Mouse (Mus musculus) CH12.LX (cell line): ENCODE measurements around the gene Srsf7.

Experiments
- ELF1 ChIP-seq: IDR thresholded peaks from 2 replicates; pipeline ENCODE4 v1.6.1; 2014; ENCODE audit warnings: low read depth, mild to moderate bottlenecking, inconsistent platforms, low read length, improper control_type of control experiment
- EP300 ChIP-seq: IDR thresholded peaks from 2 replicates; pipeline ENCODE4 v1.6.1; 2011; ENCODE audit warnings: low read length, improper control_type of control experiment
- MAX ChIP-seq: IDR thresholded peaks from 2 replicates; pipeline ENCODE4 v1.6.1; 2011; ENCODE audit warnings: low read length, improper control_type of control experiment
- MEF2A ChIP-seq: IDR thresholded peaks from 2 replicates; pipeline ENCODE4 v1.6.1; 2014; ENCODE audit warnings: low read depth, mild to moderate bottlenecking, inconsistent platforms, low read length, improper control_type of control experiment, borderline replicate concordance
- POLR2A ChIP-seq: IDR thresholded peaks from 2 replicates; pipeline ENCODE4 v1.6.1; 2011; ENCODE audit warnings: low read depth, mild to moderate bottlenecking, improper control_type of control experiment, low read length
- RCOR1 ChIP-seq: conservative IDR thresholded peaks from 2 replicates; pipeline ENCODE4 v1.6.1; 2012; ENCODE audit warnings: low read depth, mild to moderate bottlenecking, inconsistent platforms, low read length, improper control_type of control experiment

DNA sequence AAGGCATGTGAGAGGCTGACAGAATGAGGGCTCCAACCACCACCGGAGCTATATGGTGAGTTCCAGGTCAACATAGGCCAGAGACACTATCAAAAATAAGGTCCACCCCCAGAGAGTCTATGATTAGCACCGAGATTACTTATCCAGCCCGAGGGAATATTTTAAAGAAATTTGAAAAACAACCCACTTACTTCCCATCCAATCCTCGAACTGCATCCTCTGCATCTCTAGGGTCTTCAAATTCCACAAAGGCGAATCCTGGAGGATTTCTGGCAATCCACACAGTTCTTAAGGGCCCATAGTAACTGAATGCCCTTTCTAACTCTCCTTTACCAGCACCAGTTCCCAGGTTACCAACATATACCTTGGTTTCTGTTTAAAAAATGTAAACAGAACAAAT, 1.4 kb downstream of the Srsf7 start:
- TF ChIP-seq POLR2A (no peak), EP300 (no peak), MEF2A (no peak), ELF1 (no peak), RCOR1 (no peak), MAX (no peak)
